26 mouse cellular contexts compared by ENCODE assay signal in genomic region chr2:181465423-181465822, GRCm38 (mm10). TPM values are rescaled to one million over a fixed set of nuclear protein-coding genes. Genes with fewer than 3 reads are reported as not detected.
DNase-seq lines count a peak whose midpoint lies in the region.
"Had no signal": no experiment of that assay in that cellular context is flagged by ENCODE, and none has a peak within 500 bp of the region (broad histone marks: within the 10 kb centered on the region; RNA-seq: fewer than 3 reads in every experiment).

No protein-coding gene starts in this region.

- peaks cover 27% of the 10 kb centered on the region for H3K4me1 ChIP-seq in brown adipose tissue, adult 24 weeks (ENCODE audit: control insufficient read depth, insufficient read depth, insufficient read length, low read length)

- DNase-seq in adrenal gland, postnatal 14 days = peak; percentile 53
- no peak for DNase-seq in adrenal gland, postnatal 36 days
- DNase-seq in cerebellum, adult 9-10 months = peak; percentile 41
- no peak for DNase-seq in cerebellum, adult 18-20 months
- DNase-seq: adrenal gland, adult 8-10 months; adrenal gland, postnatal 25 days; B cell, adult 2 months; cerebellum, adult 11 months; cerebellum, adult 8-10 months; cerebellum, postnatal 25 days; embryo, embryonic 11 days had no signal

- peak overlapping the region; percentile 71; the same call in 1 of the 2 replicates for H3K27ac ChIP-seq in brown adipose tissue, adult 24 weeks (replicated peaks; ENCODE audit: low read depth, low read length)
- H3K27ac ChIP-seq: embryonic facial prominence, embryonic 13.5 days; embryonic facial prominence, embryonic 15.5 days; forebrain, embryonic 10.5 days; forebrain, embryonic 12.5 days had no signal

- H3K4me3 ChIP-seq in brown adipose tissue, adult 24 weeks (ENCODE audit: insufficient read depth, low read depth, low read length) = no peak overlapping the region
- H3K4me3 ChIP-seq: embryonic facial prominence, embryonic 13.5 days; embryonic facial prominence, embryonic 15.5 days; erythroblast, embryonic 14.5 days; forebrain, embryonic 10.5 days; forebrain, embryonic 12.5 days had no signal

RNA-seq across cellular contexts. Expression of gene Zbtb46, which starts 6.2 kb away (rescaled TPM):
- 17.8 and 20.0 TPM in 2 replicates for total RNA-seq in adrenal gland, postnatal 14 days (2021)
- 10 to 100 TPM; 16.7 to 17.5 TPM for total RNA-seq in adrenal gland, postnatal 36 days (2021)
- polyA plus RNA-seq in brown adipose tissue, adult 24 weeks (2012; ENCODE audit: insufficient read depth, insufficient read length, missing spikeins) = 5.5 and 6.6 TPM in 2 replicates
- polyA plus RNA-seq: G1E had no signal

RNA-seq across cellular contexts. Expression of gene Abhd16b, which starts 27.6 kb away (rescaled TPM):
- not detected in 2 replicates for total RNA-seq in adrenal gland, postnatal 14 days (2021)
- total RNA-seq in adrenal gland, postnatal 36 days (2021) = not detected
- not detected in 2 replicates for polyA plus RNA-seq in brown adipose tissue, adult 24 weeks (2012; ENCODE audit: insufficient read depth, insufficient read length, missing spikeins)
- total RNA-seq: adrenal gland, adult 18-20 months; adrenal gland, adult 8-10 months; adrenal gland, postnatal 25 days; CH12.LX; common myeloid progenitor, adult 5-6 weeks; G1E had no signal
- polyA plus RNA-seq: activated CD4-positive, CD25-positive, alpha-beta regulatory T cell, adult 4 months; CD4-positive, CD25-positive, alpha-beta regulatory T cell, adult 4 months; erythroblast, embryonic 14.5 days; forebrain, embryonic 10.5 days; forebrain, embryonic 12.5 days; forebrain, embryonic 14.5 days; forebrain, embryonic 16.5 days; frontal cortex, adult 2 months; G1E had no signal

RNA-seq across cellular contexts. Expression of gene Tpd52l2, which starts 31.5 kb away (rescaled TPM):
- total RNA-seq in adrenal gland, postnatal 14 days (2021) = 109 and 114 TPM in 2 replicates
- 100 to 1,000 TPM; 104 to 114 TPM for total RNA-seq in adrenal gland, postnatal 36 days (2021)
- polyA plus RNA-seq in brown adipose tissue, adult 24 weeks (2012; ENCODE audit: insufficient read depth, insufficient read length, missing spikeins) = 88.5 and 109 TPM in 2 replicates

RNA-seq across cellular contexts. Expression of gene Dnajc5, which starts 54.9 kb away (rescaled TPM):
- total RNA-seq in adrenal gland, postnatal 14 days (2021) = 77.3 and 89.9 TPM in 2 replicates
- 10 to 100 TPM; 92.9 to 93.7 TPM for total RNA-seq in adrenal gland, postnatal 36 days (2021)
- 30.8 and 38.6 TPM in 2 replicates for polyA plus RNA-seq in brown adipose tissue, adult 24 weeks (2012; ENCODE audit: insufficient read depth, insufficient read length, missing spikeins)

Comparison
In these comparisons a context has a peak if more than half of its experiments do, and no peak if none do; other contexts are left out.
1. DNase-seq: peak in adrenal gland, postnatal 14 days (single experiment) and cerebellum, adult 9-10 months (single experiment); none in adrenal gland, postnatal 36 days (0 of 2) and cerebellum, adult 18-20 months (0 of 2).